Mouse (Mus musculus): Measurements from ENCODE around the gene Comt. TPM values are rescaled to one million over a fixed set of nuclear protein-coding genes. Genes with fewer than 3 reads are reported as not detected.

The Comt gene
- total and polyA plus RNA-seq, 2 experiments from 2014 or later = 74.6 to 95.0 TPM

GRCm38 (mm10) chr16:18413032-18413816 is 13.4 kb downstream of the Comt start:
- Histone ChIP-seq H3K4me3 (ENCODE audit: low read depth, low read length) (no peak overlapping the region), H3K9ac (replicated peaks; ENCODE audit: low read length, poor library complexity, severe bottlenecking) (no peak overlapping the region), H3K4me2 (ENCODE audit: low read depth, low read length, poor library complexity, severe bottlenecking) (no peak overlapping the region), H3K9me3 (ENCODE audit: low read length) (no peaks in the 10 kb centered on the region), H3K36me3 (ENCODE audit: insufficient read depth, low read length) (peaks cover 13% of the 10 kb centered on the region), H3K27me3 (ENCODE audit: insufficient read depth, low read length) (no peaks in the 10 kb centered on the region), H3K4me1 (ENCODE audit: insufficient read depth, low read length) (no peaks in the 10 kb centered on the region), H3K27ac (ENCODE audit: low read depth, low read length) (no peak overlapping the region)
- TF ChIP-seq CTCF (IDR thresholded peaks at IDR 0.05) = no peak
- DNase-seq (ENCODE audit: low spot score) = no peak
- no peak for ATAC-seq (ENCODE audit: low FRiP score)
- WGBS = 88% methylated on average over 7 of the region's 7 CpGs

GRCm38 (mm10) chr16:18411802-18412476 is 14.7 kb downstream of the Comt start:
- TF ChIP-seq CTCF (IDR thresholded peaks at IDR 0.05) = no peak
- Histone ChIP-seq H3K9me3 (ENCODE audit: low read length) (no peaks in the 10 kb centered on the region), H3K4me3 (ENCODE audit: low read depth, low read length) (no peak overlapping the region), H3K27me3 (ENCODE audit: insufficient read depth, low read length) (no peaks in the 10 kb centered on the region), H3K4me1 (ENCODE audit: insufficient read depth, low read length) (no peaks in the 10 kb centered on the region), H3K4me2 (ENCODE audit: low read depth, low read length, poor library complexity, severe bottlenecking) (no peak overlapping the region), H3K27ac (ENCODE audit: low read depth, low read length) (no peak overlapping the region), H3K36me3 (ENCODE audit: insufficient read depth, low read length) (peaks cover 20% of the 10 kb centered on the region), H3K9ac (replicated peaks; ENCODE audit: low read length, poor library complexity, severe bottlenecking) (no peak overlapping the region)
- 83% methylated on average over 12 of the region's 12 CpGs for WGBS
- DNase-seq (ENCODE audit: low spot score) (peak; percentile 46), ATAC-seq (ENCODE audit: low FRiP score) (0 out of 2 replicates have a peak, but pooled peaks have one; percentile 8)

- Histone ChIP-seq H3K9me3 (ENCODE audit: low read length) (no peaks in the 10 kb centered on the region), H3K27me3 (ENCODE audit: insufficient read depth, low read length) (no peaks in the 10 kb centered on the region), H3K4me1 (ENCODE audit: insufficient read depth, low read length) (no peaks in the 10 kb centered on the region), H3K27ac (ENCODE audit: low read depth, low read length) (peak overlapping the region; percentile 12; the same call in 1 of the 2 replicates), H3K4me2 (ENCODE audit: low read depth, low read length, poor library complexity, severe bottlenecking) (no peak overlapping the region), H3K9ac (replicated peaks; ENCODE audit: low read length, poor library complexity, severe bottlenecking) (no peak overlapping the region), H3K36me3 (ENCODE audit: insufficient read depth, low read length) (peaks cover 20% of the 10 kb centered on the region), H3K4me3 (ENCODE audit: low read depth, low read length) (no peak overlapping the region)
- no peak for ATAC-seq (ENCODE audit: low FRiP score)
- TF ChIP-seq CTCF (IDR thresholded peaks at IDR 0.05) = no peak
- 48% methylated on average over 13 of the region's 13 CpGs for WGBS
- peak; percentile 51 for DNase-seq (ENCODE audit: low spot score)
These were observed 15.5 kb downstream of the Comt start for GRCm38 (mm10) chr16:18411026-18411649.

GRCm38 (mm10) chr16:18410418-18410817 is 16.2 kb downstream of the Comt start:
- H3K27ac ChIP-seq (ENCODE audit: low read depth, low read length) = no peak overlapping the region

DNA sequence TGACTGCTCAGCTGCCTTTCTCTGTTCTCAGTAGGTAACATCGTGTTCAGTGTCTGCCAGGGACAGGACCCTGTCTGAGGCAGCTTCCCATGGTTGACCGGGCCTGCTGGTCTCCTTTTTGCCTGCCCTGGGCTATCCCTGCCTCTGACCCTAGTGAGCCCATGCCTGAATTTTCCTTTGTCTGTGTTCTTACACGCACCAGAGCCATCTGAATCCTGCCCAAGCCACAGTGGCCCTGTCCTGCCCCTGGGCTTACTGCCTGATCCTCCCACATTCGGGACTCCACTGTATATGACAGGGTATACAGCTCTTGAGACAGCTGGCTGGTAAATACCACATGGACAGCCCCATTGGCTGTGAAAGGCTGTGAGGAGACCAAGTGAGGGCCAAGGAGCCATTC is 16.9 kb downstream of the Comt start:
- Histone ChIP-seq H3K27me3 (ENCODE audit: insufficient read depth, low read length) (no peaks in the 10 kb centered on the region), H3K36me3 (ENCODE audit: insufficient read depth, low read length) (peaks cover 29% of the 10 kb centered on the region), H3K27ac (ENCODE audit: low read depth, low read length) (no peak overlapping the region), H3K4me2 (ENCODE audit: low read depth, low read length, poor library complexity, severe bottlenecking) (no peak overlapping the region), H3K9ac (replicated peaks; ENCODE audit: low read length, poor library complexity, severe bottlenecking) (no peak overlapping the region), H3K4me3 (ENCODE audit: low read depth, low read length) (no peak overlapping the region), H3K9me3 (ENCODE audit: low read length) (no peaks in the 10 kb centered on the region), H3K4me1 (ENCODE audit: insufficient read depth, low read length) (no peaks in the 10 kb centered on the region)
- ATAC-seq (ENCODE audit: low FRiP score) (no peak), DNase-seq (ENCODE audit: low spot score) (no peak)
- WGBS = 58% methylated on average over 4 of the region's 4 CpGs
- no peak for TF ChIP-seq CTCF (IDR thresholded peaks at IDR 0.05)

More at GRCm38 (mm10) chr16:18410418-18410817, 16.2 kb downstream of the Comt start:
- H3K36me3 ChIP-seq (ENCODE audit: insufficient read depth, low read length) = peaks cover 24% of the 10 kb centered on the region
- DNase-seq (ENCODE audit: low spot score) = no peak
- no peak for TF ChIP-seq CTCF (IDR thresholded peaks at IDR 0.05)
- no peak overlapping the region for H3K4me2 ChIP-seq (ENCODE audit: low read depth, low read length, poor library complexity, severe bottlenecking)
- no peak for ATAC-seq (ENCODE audit: low FRiP score)
- H3K9ac ChIP-seq (replicated peaks; ENCODE audit: low read length, poor library complexity, severe bottlenecking) = no peak overlapping the region
- H3K9me3 ChIP-seq (ENCODE audit: low read length) = no peaks in the 10 kb centered on the region
- WGBS = 82% methylated on average over 5 of the region's 5 CpGs
- no peaks in the 10 kb centered on the region for H3K27me3 ChIP-seq (ENCODE audit: insufficient read depth, low read length)
- no peak overlapping the region for H3K4me3 ChIP-seq (ENCODE audit: low read depth, low read length)
- no peaks in the 10 kb centered on the region for H3K4me1 ChIP-seq (ENCODE audit: insufficient read depth, low read length)

Measured in midbrain, postnatal 0 days (tissue).